Mouse (Mus musculus): ENCODE measurements around the gene A930018P22Rik.
"Not testable (repeated sequence)": the region's sequence is repeated elsewhere in the genome, so short reads cannot be mapped to it uniquely, and the experiment has no call there.

The A930018P22Rik gene

DNA sequence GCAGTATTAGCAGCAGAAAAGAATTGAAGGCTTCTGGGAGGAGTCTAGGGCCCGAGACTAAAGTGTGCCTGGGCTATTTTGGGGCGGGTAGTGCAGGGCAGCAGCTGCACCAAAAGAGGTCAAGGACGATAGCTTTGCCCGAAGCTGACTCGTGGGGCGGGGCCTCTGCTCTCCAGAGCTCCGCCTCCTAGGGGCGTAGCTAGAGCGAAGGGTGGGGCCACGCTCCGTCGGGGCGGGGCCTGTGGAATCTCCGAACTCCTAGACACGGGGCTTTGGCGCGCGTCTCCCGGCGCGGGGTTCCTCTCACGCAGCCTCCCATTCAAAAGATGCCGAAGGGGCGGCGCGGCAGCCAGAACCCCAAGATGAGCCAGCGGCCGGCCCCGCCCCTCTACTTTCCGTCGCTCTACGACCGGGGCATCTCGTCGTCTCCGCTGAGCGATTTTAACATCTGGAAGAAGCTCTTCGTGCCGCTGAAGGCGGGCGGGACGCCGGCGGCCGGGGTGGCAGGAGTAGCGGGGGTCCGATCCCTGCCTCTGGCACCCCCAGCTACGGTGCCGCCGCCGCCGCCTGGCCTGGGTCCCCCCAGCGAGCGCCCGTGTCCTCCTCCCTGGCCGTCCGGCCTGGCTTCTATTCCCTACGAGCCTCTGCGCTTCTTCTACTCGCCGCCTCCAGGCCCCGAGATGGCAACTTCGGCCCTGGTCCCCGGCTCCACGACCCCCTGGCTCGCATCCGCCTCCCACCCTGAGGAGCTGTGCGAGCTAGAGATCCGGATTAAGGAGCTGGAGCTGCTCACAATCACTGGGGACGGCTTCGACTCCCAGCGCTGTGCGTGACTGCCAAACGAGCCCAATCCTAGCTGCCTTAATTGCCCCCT is at the start of gene A930018P22Rik:
Gene A930018P22Rik, plus strand, starts transcription at position 265 of the 874 bp plus-strand sequence.
- DNase-seq (ENCODE audit: low spot score), result peak; percentile 88

DNA sequence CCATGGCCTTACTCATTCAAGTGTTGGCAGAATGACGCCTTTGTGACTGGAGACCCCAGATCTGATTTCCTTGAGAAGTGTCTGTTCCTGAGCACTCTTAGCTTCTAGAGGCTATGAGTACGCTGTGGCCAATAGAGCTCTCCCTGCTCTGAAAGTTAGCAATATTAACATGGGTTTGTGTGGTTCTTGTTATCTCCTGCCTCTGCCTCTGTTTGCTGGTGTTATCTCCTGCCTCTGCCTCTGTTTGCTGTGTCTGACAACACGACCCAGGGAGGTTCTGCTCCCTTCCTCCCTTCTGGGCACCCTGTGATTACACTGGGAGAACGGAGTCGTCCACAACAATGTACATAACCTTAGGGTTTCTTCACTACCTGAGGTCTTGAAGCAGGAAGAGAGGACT is 44.3 kb upstream of the A930018P22Rik start:
- DNase-seq (ENCODE audit: low spot score), result not testable (repeated sequence)

DNA sequence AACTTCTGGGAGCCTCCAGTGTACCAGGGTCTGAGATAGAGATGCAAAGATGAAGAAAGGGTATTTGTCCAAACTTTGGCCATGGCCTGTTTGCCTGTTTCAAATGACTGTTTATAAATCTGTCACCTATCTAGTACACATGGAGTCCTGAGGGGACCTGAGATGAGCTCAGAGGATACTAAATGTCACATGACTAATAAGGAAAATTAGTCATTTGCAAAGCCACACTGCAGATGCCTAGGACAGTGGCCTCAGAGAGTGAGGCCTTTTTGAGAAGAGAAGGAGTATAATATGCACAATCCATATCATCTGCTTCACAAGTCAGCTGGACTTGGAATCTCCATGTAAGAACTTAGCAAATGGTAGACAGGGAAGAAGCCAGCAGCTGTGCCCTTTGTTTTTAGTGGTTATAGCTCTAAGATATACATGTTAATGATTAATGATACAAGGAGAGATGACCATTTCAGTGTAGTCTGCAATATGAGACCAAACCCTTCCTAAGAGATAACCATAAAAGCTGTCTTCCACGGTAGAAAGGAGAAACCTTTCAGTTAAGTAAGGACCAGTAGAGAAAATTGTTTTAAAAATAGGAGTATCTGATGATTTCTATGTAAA is 41.0 kb upstream of the A930018P22Rik start:
- DNase-seq (ENCODE audit: low spot score), result not testable (repeated sequence)

DNA sequence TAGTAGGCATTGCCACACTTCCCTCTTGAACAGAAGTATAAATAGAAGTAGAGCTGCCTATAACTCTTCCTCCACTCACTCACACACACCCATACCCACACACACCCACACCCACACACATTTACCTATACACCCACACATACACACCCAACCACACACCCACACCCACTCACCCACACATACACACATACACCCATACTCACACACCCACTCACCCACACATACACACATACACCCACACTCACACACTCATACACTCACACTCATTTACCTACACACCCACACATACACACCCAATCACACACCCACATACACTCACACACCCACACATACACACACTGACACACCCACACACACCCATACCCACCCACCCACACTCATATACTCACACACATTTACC is 40.1 kb upstream of the A930018P22Rik start:
- no peak for DNase-seq (ENCODE audit: low spot score)

DNA sequence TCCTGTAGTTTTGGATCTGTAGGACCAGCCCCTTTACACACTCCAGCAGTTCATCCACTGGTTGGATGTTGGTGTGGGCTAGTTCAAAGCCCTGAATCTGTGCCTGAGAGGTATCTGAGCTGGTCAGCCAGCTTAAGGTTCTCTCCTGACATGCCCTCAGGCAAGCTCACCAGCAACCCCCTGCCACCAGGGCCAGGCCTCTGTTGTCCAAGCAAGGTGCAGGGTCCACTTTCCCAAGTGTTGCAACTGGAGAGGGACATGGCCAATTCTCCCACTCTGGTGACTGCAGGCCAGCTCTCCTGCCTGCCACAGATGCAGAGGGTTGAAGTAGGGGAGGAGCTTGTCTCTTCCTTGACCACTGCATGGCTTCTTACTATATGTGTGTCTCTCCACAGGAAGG is 38.5 kb upstream of the A930018P22Rik start:
- DNase-seq (ENCODE audit: low spot score), result not testable (repeated sequence)

DNA sequence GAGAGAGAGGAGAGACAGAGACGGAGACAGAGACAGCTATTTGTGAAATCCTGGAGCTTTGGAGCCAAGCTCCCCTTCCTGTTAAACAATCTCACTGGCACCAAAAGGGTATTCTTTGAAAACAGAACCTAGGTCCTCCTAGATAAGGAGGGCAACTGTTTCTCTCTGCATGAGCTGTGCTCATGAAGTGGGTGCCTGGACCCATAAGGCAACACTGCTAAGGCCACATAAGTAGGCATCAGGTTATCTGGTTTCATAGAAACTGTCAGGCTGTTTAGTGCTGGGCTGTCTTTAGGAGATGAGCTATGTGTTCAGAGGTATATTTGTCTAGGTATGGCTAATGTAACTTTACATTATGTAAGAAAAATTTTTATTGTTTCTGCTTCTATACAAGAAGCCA is 35.0 kb upstream of the A930018P22Rik start:
- DNase-seq (ENCODE audit: low spot score), result not testable (repeated sequence)

DNA sequence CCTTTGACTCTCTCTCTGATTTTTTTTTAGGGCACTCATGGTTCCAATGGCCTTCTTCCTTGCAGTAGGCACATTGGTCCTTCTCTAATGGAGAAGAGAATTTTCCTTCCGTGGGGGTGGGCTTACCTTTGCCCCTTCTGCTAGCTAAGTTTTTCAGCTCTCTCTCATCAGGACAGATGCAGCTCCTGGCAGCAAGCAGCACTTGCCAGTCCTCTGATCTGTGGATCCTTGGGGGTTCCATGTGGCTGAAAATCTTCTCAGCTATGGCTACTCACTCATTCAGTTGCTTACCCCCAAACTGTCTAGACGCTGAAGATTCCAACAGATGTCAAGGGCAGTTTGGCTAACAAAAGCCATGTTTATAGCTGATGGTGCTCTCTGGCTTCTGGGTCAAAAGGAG is 29.3 kb upstream of the A930018P22Rik start:
- DNase-seq (ENCODE audit: low spot score), result no peak

DNA sequence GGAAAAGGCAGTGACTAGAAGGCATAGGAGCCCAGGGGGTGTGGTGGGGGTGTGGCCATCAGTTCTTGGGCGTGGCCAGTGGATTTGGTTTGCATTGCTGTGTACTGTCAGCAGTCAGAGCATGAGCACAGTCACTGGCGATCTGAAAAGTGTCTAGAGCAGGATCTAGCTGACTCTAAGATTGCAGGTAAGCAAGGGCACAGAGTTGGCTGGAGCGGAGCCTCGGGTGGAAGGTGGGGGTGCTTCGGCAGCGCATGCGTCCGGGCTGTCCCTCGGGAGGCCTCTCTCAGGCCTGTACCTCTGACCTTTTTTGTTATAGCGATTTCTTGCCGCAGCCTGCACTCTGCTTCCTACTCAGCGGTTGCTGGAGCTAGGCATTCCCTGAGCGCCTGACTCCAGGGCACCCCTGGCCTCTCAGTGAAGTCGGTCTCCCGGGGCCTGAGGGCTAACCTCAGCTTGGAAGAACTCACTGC is 26.8 kb upstream of the A930018P22Rik start, which contains the start of gene Cd59a:
Gene Cd59a, plus strand, starts transcription at position 61 of the 473 bp plus-strand sequence.
- peak; percentile 71 for DNase-seq (ENCODE audit: low spot score)

DNA sequence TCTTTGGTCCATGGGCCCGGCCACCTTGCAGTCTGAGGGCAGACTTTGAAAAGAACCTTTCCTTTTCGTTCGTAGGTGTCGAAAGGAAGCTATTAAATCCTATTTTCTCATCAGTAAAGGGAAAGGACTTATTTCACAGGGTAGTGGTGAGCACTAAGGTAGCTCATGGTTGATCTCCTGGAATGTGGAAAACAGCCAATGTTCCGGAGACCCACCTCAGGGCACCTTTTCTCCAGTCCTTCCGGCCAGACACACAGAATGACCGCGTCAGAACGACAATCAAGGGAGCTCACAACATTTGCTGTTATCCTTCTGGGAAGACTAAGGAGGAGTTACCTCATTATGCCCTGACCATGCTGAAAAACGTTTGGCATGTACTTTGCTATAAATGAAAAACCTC is 26.3 kb upstream of the A930018P22Rik start:
- no peak for DNase-seq (ENCODE audit: low spot score)

DNA sequence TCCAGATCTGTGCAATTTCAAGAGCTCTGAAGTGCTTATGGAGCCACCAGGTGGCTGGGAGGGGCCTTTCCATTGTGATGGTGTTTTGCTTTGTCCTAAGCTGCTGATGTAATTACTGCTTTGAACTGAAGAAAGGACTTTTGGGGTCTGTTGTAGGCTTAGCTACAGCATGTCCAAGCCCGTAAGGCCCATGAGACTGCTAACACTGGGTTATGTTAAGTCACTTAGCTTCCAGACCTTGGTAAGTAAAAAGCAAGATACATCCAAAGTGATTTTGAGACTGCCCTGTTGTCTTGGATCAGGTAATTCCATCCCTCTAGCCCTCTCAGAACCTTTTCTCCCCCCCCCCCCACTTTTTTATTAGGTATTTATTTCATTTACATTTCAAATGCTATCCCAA is 25.8 kb upstream of the A930018P22Rik start:
- not testable (repeated sequence) for DNase-seq (ENCODE audit: low spot score)

DNA sequence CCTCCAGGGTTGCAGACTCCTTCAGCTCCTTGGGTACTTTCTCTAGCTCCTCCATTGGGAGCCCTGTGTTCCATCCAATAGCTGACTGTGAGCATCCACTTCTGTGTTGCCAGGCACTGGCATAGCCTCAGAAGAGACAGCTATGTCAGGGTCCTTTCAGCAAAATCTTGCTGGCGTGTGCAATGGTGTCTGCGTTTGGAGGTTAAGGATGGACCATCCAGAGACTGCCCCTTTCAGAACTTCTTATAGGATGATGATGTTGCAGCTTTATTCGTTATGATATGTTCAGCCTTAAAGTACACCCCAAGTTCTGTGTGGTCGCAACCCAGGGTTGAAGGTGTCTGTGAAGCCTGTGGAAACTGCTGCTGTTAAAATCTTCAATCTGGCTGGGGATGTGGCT is 25.2 kb upstream of the A930018P22Rik start:
- DNase-seq (ENCODE audit: low spot score), result not testable (repeated sequence)

DNA sequence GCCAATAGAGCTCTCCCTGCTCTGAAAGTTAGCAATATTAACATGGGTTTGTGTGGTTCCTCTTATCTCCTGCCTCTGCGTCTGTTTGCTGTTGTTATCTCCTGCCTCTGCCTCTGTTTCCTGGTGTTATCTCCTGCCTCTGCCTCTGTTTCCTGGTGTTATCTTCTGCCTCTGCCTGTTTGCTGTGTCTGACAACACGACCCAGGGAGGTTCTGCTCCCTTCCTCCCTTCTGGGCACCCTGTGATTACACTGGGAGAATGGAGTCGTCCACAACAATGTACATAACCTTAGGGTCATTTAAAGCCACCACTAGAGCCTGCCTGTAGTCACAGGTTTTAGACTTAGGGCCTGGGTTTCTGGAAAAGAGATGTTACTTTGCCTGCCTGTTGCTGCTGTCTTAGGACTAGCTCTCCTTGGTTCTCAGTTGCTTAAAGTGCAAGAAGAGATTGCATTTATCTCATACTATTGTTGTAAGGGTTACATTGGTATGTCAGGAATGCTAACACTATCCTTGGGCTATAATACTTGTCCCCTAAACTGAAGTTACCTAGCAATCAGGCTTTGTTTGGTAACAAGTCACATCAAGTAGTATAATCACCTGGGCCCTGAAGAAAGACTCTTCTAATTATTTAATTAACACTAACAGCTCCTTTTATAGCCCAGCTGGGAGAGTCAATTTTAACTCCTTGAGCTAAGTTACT is 23.9 kb upstream of the A930018P22Rik start:
- DNase-seq (ENCODE audit: low spot score), result no peak

DNA sequence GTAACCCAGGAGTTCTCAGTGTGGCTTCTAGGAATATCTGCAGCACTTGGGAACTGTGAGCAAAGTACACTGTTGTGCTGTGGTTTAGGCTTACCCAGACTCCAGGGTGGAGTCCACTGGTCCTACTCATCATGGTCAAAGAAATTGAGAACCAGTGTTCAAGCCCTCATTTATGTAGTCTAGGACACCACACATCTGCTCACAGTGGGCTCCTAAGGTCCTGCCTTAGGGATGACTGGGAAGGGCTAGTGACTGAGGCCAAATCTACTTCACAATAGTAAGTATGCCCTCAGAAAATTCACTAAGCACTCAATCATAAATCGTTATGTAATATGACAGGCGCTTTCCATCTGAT is 23.4 kb upstream of the A930018P22Rik start:
- no peak for DNase-seq (ENCODE audit: low spot score)

DNA sequence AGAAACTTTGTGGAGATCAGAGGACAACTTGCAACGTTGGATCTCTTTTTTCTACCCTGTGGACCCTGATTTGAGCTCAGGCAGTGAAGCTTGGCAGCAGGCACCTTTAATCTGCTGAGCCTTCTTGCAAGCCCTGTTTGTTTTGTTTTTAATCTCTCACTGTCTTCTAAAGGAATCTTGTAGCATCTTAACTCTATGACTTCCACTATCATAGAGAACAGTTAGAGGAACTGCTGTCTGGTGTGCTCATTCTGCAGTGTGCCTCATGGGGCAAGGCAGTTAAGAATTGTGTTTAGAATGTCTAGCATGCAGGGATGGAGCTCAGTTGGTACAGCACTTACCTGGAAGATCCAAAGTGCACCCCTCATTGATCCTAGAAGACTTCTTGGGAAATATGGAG is 22.6 kb upstream of the A930018P22Rik start:
- DNase-seq (ENCODE audit: low spot score), result no peak

DNA sequence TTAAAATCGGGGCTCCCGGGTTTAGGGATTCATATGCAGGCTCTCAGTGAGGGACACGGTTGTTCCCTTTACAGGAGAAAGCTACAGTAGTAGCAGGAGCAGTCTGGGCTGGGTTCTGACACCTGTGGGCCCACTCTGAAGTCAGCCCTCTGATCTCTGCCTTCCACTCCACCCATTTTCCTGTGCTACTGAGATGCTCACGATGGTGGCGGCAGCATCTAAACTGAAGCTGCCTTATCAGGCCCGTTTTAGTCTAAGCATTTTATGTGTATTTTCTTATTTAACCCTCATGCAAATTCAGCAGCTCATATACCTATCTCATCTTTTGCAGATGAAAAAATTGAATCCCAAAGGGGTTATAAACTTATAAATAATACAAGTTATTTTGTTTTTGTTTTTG is 17.8 kb upstream of the A930018P22Rik start:
- no peak for DNase-seq (ENCODE audit: low spot score)

DNA sequence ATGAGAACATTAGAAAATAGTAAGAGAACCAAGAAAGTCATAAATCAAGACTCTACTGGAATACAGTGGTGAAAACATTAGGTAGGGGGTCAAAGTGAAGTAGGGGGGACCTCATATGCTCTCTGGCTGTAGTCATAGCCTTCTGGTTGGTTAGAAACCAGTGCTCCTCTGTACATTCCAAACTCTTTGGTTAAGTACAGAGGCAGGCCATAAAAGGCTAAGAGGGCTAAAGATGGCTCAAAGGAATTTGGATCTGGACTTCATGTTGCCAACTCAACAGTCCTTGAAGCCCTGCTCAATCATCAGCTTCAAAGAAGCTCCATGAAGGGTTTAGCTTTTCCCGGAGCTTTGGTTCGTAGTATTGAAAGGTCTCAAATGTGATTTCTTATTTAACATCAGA is 13.5 kb upstream of the A930018P22Rik start:
- not testable (repeated sequence) for DNase-seq (ENCODE audit: low spot score)

DNA sequence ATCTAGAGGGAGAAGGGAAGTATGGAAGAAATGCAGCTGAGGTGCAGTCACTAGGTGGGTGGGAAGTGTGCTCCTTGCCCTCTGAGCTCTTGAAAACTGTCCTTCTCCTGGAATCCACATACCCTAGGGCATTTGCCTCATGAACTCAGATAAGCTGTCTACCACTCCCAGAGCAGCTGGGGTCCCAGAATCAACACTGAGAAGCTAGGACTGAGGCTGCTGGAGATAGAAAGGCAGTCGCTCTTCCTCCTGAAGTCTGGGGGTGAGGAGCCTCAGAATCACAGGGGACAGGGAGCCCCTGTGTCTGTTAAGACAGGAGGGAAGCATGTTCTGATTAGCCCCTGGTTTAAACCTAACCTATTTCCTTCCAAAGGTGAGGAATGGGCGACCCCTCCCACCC is 13.0 kb upstream of the A930018P22Rik start:
- DNase-seq (ENCODE audit: low spot score), result no peak

DNA sequence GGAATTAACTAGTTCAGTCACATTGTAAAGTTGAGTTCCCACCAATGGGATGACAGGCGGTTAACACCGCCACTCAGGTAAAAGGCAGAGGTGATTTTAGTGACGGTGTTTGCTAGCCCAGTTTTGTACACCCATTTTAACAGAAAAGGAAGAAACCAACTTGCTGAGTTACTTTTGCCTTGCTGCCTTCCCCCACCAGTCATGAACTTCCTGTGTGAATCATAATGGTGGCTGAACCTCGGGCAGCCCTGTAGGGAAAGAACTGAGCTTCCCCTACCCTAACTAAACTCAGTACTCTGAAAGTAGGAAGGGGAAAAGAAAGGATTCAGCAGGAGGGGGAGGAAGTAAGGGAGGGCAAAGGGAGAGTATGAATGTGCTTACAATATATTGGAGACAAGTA is 12.5 kb upstream of the A930018P22Rik start:
- no peak for DNase-seq (ENCODE audit: low spot score)

DNA sequence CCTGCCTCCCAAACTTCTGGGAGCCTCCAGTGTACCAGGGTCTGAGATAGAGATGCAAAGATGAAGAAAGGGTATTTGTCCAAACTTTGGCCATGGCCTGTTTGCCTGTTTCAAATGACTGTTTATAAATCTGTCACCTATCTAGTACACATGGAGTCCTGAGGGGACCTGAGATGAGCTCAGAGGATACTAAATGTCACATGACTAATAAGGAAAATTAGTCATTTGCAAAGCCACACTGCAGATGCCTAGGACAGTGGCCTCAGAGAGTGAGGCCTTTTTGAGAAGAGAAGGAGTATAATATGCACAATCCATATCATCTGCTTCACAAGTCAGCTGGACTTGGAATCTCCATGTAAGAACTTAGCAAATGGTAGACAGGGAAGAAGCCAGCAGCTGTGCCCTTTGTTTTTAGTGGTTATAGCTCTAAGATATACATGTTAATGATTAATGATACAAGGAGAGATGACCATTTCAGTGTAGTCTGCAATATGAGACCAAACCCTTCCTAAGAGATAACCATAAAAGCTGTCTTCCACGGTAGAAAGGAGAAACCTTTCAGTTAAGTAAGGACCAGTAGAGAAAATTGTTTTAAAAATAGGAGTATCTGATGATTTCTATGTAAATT is 11.3 kb upstream of the A930018P22Rik start:
- not testable (repeated sequence) for DNase-seq (ENCODE audit: low spot score)

DNA sequence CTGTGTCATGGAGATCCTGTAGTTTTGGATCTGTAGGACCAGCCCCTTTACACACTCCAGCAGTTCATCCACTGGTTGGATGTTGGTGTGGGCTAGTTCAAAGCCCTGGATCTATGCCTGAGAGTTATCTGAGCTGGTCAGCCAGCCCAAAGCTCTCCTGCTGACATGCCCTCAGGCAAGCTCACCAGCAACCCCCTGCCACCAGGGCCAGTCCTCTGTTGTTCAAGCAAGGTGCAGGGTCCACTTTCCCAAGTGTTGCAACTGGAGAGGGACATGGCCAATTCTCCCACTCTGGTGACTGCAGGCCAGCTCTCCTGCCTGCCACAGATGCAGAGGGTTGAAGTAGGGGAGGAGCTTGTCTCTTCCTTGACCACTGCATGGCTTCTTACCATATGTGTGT is 9.0 kb upstream of the A930018P22Rik start:
- not testable (repeated sequence) for DNase-seq (ENCODE audit: low spot score)

DNA sequence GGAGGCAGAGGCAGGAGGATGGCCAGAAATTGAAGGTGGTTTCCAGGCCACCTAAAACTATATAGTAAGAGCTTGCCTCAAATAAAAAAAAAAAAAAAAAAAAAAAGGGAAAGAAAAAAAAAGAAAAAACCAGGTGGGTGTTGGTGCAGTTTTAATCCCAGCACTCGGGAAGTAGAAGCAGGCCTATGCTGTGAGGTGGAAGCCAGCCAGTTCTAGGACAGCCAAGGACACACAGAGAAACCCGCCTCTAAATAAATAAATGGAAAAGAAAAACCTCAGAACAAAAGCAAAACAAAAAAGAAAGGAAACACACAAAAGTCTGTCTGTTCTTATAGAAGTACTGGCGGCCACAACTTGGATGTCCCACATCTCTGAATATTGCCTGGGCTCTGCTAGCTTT is 7.7 kb upstream of the A930018P22Rik start:
- no peak for DNase-seq (ENCODE audit: low spot score)

DNA sequence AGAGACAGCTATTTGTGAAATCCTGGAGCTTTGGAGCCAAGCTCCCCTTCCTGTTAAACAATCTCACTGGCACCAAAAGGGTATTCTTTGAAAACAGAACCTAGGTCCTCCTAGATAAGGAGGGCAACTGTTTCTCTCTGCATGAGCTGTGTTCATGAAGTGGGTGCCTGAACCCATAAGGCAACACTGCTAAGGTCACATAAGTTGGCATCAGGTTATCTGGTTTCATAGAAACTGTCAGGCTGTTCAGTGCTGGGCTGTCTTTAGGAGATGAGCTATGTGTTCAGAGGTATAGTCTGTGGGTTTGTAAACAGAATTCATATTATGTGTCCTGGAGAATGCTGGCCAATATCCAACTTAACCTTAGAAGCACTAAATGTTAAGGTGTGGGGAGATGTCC is 5.4 kb upstream of the A930018P22Rik start:
- DNase-seq (ENCODE audit: low spot score), result not testable (repeated sequence)

Data from urinary bladder, postnatal 25 days (tissue).